Mouse (Mus musculus) lung, postnatal 4 days (tissue): ENCODE data around the gene Dip2a.
A peak's percentile ranks its signal among the peaks of the same experiment; 100 is the strongest.

ENCODE experiments used
- DNase-seq, 2 experiments: peaks; one replicate each; pipeline ENCODE4 v3.0.0; 2021

Dip2a gene

GRCm38 (mm10) chr10:76300133-76300532 lies 45.0 kb downstream of the Dip2a start:
- DNase-seq: peak; percentile 36 to 79

GRCm38 (mm10) chr10:76293222-76293621 lies 51.9 kb downstream of the Dip2a start:
- no peak for DNase-seq

GRCm38 (mm10) chr10:76289936-76290671 lies 55.0 kb downstream of the Dip2a start:
- DNase-seq: no peak

- DNase-seq: no peak
Measured at GRCm38 (mm10) chr10:76289052-76289451, 56.0 kb downstream of the Dip2a start.

GRCm38 (mm10) chr10:76288268-76288993 lies 56.7 kb downstream of the Dip2a start:
- peak in 1 of 2 experiments; percentile 44 for DNase-seq

- DNase-seq: no peak
Measured at GRCm38 (mm10) chr10:76278541-76279097, 66.5 kb downstream of the Dip2a start.

- no peak for DNase-seq
Measured at GRCm38 (mm10) chr10:76275256-76275655, 69.8 kb downstream of the Dip2a start.

GRCm38 (mm10) chr10:76271238-76271637 lies 73.9 kb downstream of the Dip2a start:
- peak; percentile 43 to 65 for DNase-seq

- DNase-seq: no peak
Measured at GRCm38 (mm10) chr10:76262431-76262830, 82.7 kb downstream of the Dip2a start.

GRCm38 (mm10) chr10:76261447-76261846 lies 83.6 kb downstream of the Dip2a start:
- peak in 1 of 2 experiments; percentile 45 for DNase-seq

- peak in 1 of 2 experiments; percentile 37 for DNase-seq
Measured at GRCm38 (mm10) chr10:76260358-76261059, 84.6 kb downstream of the Dip2a start.

- DNase-seq: peak; percentile 24 to 49
Measured at GRCm38 (mm10) chr10:76259566-76260232, 85.4 kb downstream of the Dip2a start.

- DNase-seq: peak; percentile 81 to 86
Measured at GRCm38 (mm10) chr10:76257719-76258390, 87.2 kb downstream of the Dip2a start.

GRCm38 (mm10) chr10:76257231-76257630 lies 87.9 kb downstream of the Dip2a start:
- no peak for DNase-seq

GRCm38 (mm10) chr10:76255617-76256016 lies 89.5 kb downstream of the Dip2a start:
- DNase-seq: no peak

GRCm38 (mm10) chr10:76253536-76253935 lies 91.6 kb downstream of the Dip2a start, which contains the start of gene S100b:
S100b (plus strand) TSS chr10:76253853.
- DNase-seq: peak; percentile 24 to 49

GRCm38 (mm10) chr10:76253079-76253478 lies 92.0 kb downstream of the Dip2a start:
- no peak for DNase-seq

GRCm38 (mm10) chr10:76250870-76251269 lies 94.2 kb downstream of the Dip2a start:
- DNase-seq: no peak

- no peak for DNase-seq
Measured at GRCm38 (mm10) chr10:76248647-76248968, 96.5 kb downstream of the Dip2a start.

GRCm38 (mm10) chr10:76247960-76248646 lies 97.0 kb downstream of the Dip2a start:
- no peak for DNase-seq

GRCm38 (mm10) chr10:76246601-76247000 lies 98.5 kb downstream of the Dip2a start:
- DNase-seq: no peak
